Mouse (Mus musculus): ENCODE results near the gene Tnc.

- no peak for TF ChIP-seq POLR2A (IDR thresholded peaks at IDR 0.05; ENCODE audit: borderline replicate concordance, control insufficient read depth, low read depth, low read length)
- TF ChIP-seq CTCF (IDR thresholded peaks at IDR 0.05; ENCODE audit: control insufficient read depth, insufficient read depth, low read length) = no peak
Measured at GRCm38 (mm10) chr4:63988090-63988489, 58.7 kb downstream of the Tnc start.
